Mouse (Mus musculus) forebrain, embryonic 15.5 days (tissue): ENCODE measurements at regions not wholly inside any gene's neighbourhood (a gene's known extent, or its start where the extent isn't known, plus 50 kb on each side); places are given as distances from the start of the nearest gene placed in this dataset.

ENCODE experiments used
- ATAC-seq: fragments of 200-750 bp; cut with Nextera tagmentation; replicated peaks from 2 replicates; pipeline ENCODE4 v1.8.0; 2017; ENCODE audit warnings: mild to moderate bottlenecking, moderate TSS enrichment, moderate library complexity
- H3K27ac ChIP-seq: fragments of 300-500 bp; sonication (generic); replicated peaks from 2 replicates; pipeline ENCODE4 v1.5.1; 2015; ENCODE audit warnings: mild to moderate bottlenecking, inconsistent platforms
- H3K27me3 ChIP-seq: fragments of 300-500 bp; sonication (generic); 2 replicates; pipeline ENCODE4 v1.6.1; 2015; ENCODE audit warnings: inconsistent platforms
- H3K36me3 ChIP-seq: fragments of 300-500 bp; sonication (generic); 2 replicates; pipeline ENCODE4 v1.6.1; 2015; ENCODE audit warnings: mild to moderate bottlenecking, inconsistent platforms
- H3K4me1 ChIP-seq: fragments of 300-500 bp; sonication (generic); 2 replicates; pipeline ENCODE4 v1.6.1; 2015; ENCODE audit warnings: inconsistent platforms
- H3K4me2 ChIP-seq: fragments of 300-500 bp; sonication (generic); replicated peaks from 2 replicates; pipeline ENCODE4 v1.6.1; 2015; ENCODE audit warnings: mild to moderate bottlenecking, inconsistent platforms
- H3K4me3 ChIP-seq: fragments of 300-500 bp; sonication (generic); 2 replicates; pipeline ENCODE4 v1.5.1; 2015; ENCODE audit warnings: mild to moderate bottlenecking, inconsistent platforms
- H3K9ac ChIP-seq: fragments of 300-500 bp; sonication (generic); replicated peaks from 2 replicates; pipeline ENCODE4 v1.6.1; 2015; ENCODE audit warnings: mild to moderate bottlenecking, inconsistent platforms
- H3K9me3 ChIP-seq: fragments of 300-500 bp; sonication (generic); 2 replicates; pipeline ENCODE4 v1.6.1; 2016; ENCODE audit warnings: inconsistent platforms
- WGBS: fragments of 180-500 bp; shearing (Covaris S2); methylation state at CpG from one replicate; pipeline ENCODE4 v1.1.7; 2015; ENCODE audit warnings: mixed read lengths; 5-methylcytosine and 5-hydroxymethylcytosine counted together

- no peak for ATAC-seq
- Histone ChIP-seq H3K27me3 (no peaks in the 10 kb centered on the region), H3K4me3 (no peak overlapping the region), H3K4me1 (no peaks in the 10 kb centered on the region), H3K4me2 (no peak overlapping the region), H3K9me3 (no peaks in the 10 kb centered on the region), H3K27ac (no peak overlapping the region), H3K36me3 (no peaks in the 10 kb centered on the region), H3K9ac (no peak overlapping the region)
- 89% methylated on average over 1 of the region's 1 CpGs for WGBS
Measured at GRCm38 (mm10) chr1:94642296-94642695, 589.9 kb upstream of the Pdcd1 start.

GRCm38 (mm10) chr1:94658218-94658617, 605.9 kb upstream of the Pdcd1 start:
- no peak overlapping the region for H3K4me3 ChIP-seq
- no peaks in the 10 kb centered on the region for H3K36me3 ChIP-seq
- H3K27ac ChIP-seq: no peak overlapping the region
- H3K9ac ChIP-seq: no peak overlapping the region
- ATAC-seq: no peak
- H3K4me2 ChIP-seq: no peak overlapping the region
- no peaks in the 10 kb centered on the region for H3K4me1 ChIP-seq
- no peaks in the 10 kb centered on the region for H3K27me3 ChIP-seq
- H3K9me3 ChIP-seq: no peaks in the 10 kb centered on the region

DNA sequence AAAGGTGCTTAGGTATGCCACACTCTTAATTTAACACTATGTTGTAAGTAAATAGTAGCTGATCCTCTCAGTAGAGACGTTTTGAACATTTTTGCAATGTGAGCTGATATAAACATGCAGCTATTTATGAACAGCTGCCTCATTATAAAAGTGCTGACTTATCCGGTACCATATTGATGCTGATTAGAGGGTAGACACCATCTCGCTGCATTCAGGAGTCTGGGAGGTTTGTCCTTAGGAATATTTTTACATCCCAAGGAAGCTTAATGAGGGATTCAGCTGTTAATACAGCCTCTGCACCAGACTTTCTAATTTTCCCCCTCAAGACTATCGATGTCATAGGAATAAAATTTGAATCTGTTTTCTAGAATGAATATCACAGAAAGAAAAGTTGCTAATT, 619.3 kb upstream of the Pdcd1 start:
- no peak overlapping the region for H3K9ac ChIP-seq
- 41% methylated on average over 4 of the region's 4 CpGs for WGBS

DNA sequence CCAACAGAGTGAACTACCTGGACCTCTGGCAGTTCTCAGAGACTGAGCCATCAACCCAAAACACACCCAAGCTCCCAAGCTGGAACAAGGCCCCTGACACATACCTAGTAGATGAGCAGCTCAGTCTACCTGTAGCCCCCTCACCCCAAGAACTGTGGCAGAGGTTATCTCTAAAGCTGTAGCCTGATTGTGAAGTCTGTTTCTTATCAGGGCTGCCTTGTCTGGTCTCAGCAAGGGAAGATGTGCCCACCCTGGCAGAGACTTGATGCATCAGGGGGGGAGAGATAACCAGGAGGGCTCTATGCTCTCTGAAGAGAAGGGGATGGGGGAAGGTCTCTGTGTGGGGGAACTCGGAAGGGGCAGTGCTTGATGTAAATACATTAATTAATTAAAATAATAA, 612.9 kb upstream of the Fam174a start:
- WGBS: 84% methylated on average over 1 of the region's 1 CpGs
- Histone ChIP-seq H3K27ac (no peak overlapping the region), H3K9me3 (no peaks in the 10 kb centered on the region), H3K4me3 (no peak overlapping the region), H3K27me3 (no peaks in the 10 kb centered on the region), H3K36me3 (no peaks in the 10 kb centered on the region), H3K4me2 (no peak overlapping the region), H3K9ac (no peak overlapping the region), H3K4me1 (no peaks in the 10 kb centered on the region)
- no peak for ATAC-seq

More for the DNA sequence above, 619.3 kb upstream of the Pdcd1 start:
- Histone ChIP-seq H3K9me3 (no peaks in the 10 kb centered on the region), H3K36me3 (no peaks in the 10 kb centered on the region), H3K27ac (no peak overlapping the region), H3K4me3 (no peak overlapping the region), H3K4me1 (no peaks in the 10 kb centered on the region), H3K4me2 (no peak overlapping the region), H3K27me3 (no peaks in the 10 kb centered on the region)
- peak; percentile 84 for ATAC-seq

DNA sequence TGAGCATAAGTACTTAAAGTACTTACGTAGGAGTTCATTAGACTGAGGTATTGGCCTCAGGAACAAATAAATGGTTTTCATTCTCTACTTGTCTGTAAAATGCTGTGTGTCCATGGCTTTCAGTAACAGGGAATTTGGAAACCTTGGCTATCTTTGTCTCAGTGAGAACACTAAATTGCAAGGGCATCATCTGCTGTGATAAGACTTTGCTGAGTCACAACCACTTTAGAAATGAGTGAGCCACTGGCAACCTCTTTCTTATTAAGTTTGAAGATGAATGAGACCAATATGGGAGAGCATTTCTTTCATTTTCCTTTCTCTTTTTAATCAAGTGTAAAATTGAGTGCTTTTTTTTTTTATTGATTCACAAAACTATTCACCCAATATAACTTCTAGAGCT, 611.7 kb upstream of the Fam174a start:
- no peak overlapping the region for H3K4me2 ChIP-seq
- no peaks in the 10 kb centered on the region for H3K4me1 ChIP-seq
- H3K27ac ChIP-seq: no peak overlapping the region
- no peaks in the 10 kb centered on the region for H3K27me3 ChIP-seq
- 100% methylated on average over 1 of the region's 1 CpGs for WGBS
- H3K9ac ChIP-seq: no peak overlapping the region
- H3K36me3 ChIP-seq: no peaks in the 10 kb centered on the region
- no peak overlapping the region for H3K4me3 ChIP-seq
- H3K9me3 ChIP-seq: no peaks in the 10 kb centered on the region
- no peak for ATAC-seq

GRCm38 (mm10) chr1:94712812-94713211, 600.6 kb upstream of the Fam174a start:
- H3K36me3 ChIP-seq: no peaks in the 10 kb centered on the region
- no peaks in the 10 kb centered on the region for H3K27me3 ChIP-seq
- no peaks in the 10 kb centered on the region for H3K4me1 ChIP-seq
- no peak for ATAC-seq
- H3K9ac ChIP-seq: no peak overlapping the region
- 14% methylated on average over 5 of the region's 5 CpGs for WGBS
- H3K27ac ChIP-seq: no peak overlapping the region
- H3K4me2 ChIP-seq: no peak overlapping the region
- no peak overlapping the region for H3K4me3 ChIP-seq
- no peaks in the 10 kb centered on the region for H3K9me3 ChIP-seq

DNA sequence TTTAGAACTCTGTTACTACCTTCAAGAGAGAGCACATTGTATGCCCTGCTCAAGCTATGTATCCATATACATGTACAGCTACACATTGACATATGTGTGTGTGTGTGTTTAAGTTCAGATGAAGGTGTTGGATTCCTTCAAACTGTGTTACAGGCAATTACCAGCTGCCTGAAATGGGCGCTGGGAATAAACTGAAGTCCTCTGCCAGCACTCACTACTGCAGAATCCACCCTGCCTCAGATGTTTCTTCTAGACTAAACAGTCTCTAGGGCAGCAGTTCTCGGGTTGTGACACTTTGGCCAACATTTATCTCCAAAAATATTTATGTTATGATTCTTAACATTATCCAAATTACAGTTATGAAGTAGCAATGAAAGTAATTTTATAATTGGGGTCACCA, 595.7 kb upstream of the Fam174a start:
- H3K36me3 ChIP-seq: no peaks in the 10 kb centered on the region
- H3K4me1 ChIP-seq: no peaks in the 10 kb centered on the region
- H3K4me3 ChIP-seq: no peak overlapping the region
- no peak overlapping the region for H3K9ac ChIP-seq
- H3K4me2 ChIP-seq: no peak overlapping the region
- ATAC-seq: no peak
- H3K27me3 ChIP-seq: no peaks in the 10 kb centered on the region
- no peak overlapping the region for H3K27ac ChIP-seq
- H3K9me3 ChIP-seq: no peaks in the 10 kb centered on the region
- 86% methylated on average over 2 of the region's 2 CpGs for WGBS

DNA sequence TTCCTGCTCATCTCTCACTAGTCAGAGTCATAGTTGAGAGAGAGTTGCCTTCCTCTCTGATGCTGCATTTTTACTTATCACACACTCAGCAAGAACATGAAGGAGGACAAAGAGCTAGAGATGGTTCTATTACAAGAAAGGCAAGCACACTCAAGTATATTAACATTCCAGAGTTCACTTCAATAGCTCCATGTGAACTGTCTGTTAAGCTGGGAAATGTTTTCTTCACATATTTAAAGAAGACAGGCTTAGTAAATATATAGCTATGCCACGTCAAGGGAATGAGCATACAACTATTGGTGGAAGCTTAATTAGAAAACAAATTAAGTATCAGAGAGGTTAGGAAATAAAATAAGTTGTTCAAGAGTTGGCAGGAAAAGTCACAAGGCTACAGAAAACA, 559.9 kb upstream of the Fam174a start:
- Histone ChIP-seq H3K4me3 (no peak overlapping the region), H3K4me1 (no peaks in the 10 kb centered on the region), H3K27ac (no peak overlapping the region), H3K27me3 (no peaks in the 10 kb centered on the region), H3K4me2 (no peak overlapping the region), H3K9me3 (no peaks in the 10 kb centered on the region), H3K36me3 (no peaks in the 10 kb centered on the region), H3K9ac (no peak overlapping the region)
- WGBS: 44% methylated on average over 1 of the region's 1 CpGs
- no peak for ATAC-seq

DNA sequence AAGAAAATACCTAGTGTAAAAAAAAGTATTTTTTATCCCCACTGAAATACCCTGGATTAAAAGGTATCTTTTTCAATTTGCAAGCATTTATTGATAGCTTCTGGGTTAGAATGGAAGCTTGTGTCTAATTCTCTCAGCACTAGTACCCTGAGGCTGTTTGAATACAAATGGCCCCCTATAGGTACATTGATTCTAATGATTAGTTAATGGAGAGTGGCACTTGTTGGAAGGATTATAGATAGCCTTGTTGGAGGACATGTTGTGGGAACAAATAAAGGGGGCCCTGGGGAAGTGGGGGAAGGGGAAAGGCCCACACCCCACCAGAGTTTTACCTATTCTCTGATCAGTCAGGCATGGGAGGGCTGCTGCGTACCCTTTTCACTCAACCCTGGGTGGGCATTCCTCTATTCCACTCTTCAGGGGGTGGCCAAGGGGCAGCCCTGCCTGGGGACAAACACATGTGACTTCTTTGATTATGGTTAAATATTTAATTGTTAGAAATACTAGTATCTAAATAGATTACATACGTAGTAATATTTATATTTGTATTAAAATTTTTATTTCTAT, 524.3 kb upstream of the Fam174a start:
- Histone ChIP-seq H3K9ac (no peak overlapping the region), H3K27ac (no peak overlapping the region), H3K36me3 (no peaks in the 10 kb centered on the region), H3K4me3 (no peak overlapping the region), H3K27me3 (no peaks in the 10 kb centered on the region), H3K4me1 (no peaks in the 10 kb centered on the region), H3K9me3 (no peaks in the 10 kb centered on the region), H3K4me2 (no peak overlapping the region)
- 46% methylated on average over 2 of the region's 2 CpGs for WGBS
- ATAC-seq: no peak

GRCm38 (mm10) chr1:94790604-94791003, 522.8 kb upstream of the Fam174a start:
- H3K9me3 ChIP-seq: no peaks in the 10 kb centered on the region
- WGBS: 48% methylated on average over 7 of the region's 7 CpGs
- no peak overlapping the region for H3K9ac ChIP-seq
- H3K4me2 ChIP-seq: no peak overlapping the region
- H3K36me3 ChIP-seq: no peaks in the 10 kb centered on the region
- no peak overlapping the region for H3K27ac ChIP-seq
- ATAC-seq: no peak
- H3K4me1 ChIP-seq: no peaks in the 10 kb centered on the region
- H3K27me3 ChIP-seq: no peaks in the 10 kb centered on the region
- no peak overlapping the region for H3K4me3 ChIP-seq

GRCm38 (mm10) chr1:94791052-94791451, 522.4 kb upstream of the Fam174a start:
- H3K4me2 ChIP-seq: no peak overlapping the region
- ATAC-seq: no peak

GRCm38 (mm10) chr1:94796028-94796427, 517.4 kb upstream of the Fam174a start:
- Histone ChIP-seq H3K27me3 (no peaks in the 10 kb centered on the region), H3K4me2 (no peak overlapping the region), H3K4me3 (no peak overlapping the region), H3K27ac (no peak overlapping the region), H3K9ac (no peak overlapping the region), H3K36me3 (no peaks in the 10 kb centered on the region), H3K9me3 (no peaks in the 10 kb centered on the region), H3K4me1 (no peaks in the 10 kb centered on the region)
- WGBS: 70% methylated on average over 1 of the region's 1 CpGs
- ATAC-seq: no peak

More at GRCm38 (mm10) chr1:94791052-94791451, 522.4 kb upstream of the Fam174a start:
- H3K4me1 ChIP-seq: no peaks in the 10 kb centered on the region
- H3K36me3 ChIP-seq: no peaks in the 10 kb centered on the region
- H3K27me3 ChIP-seq: no peaks in the 10 kb centered on the region
- no peak overlapping the region for H3K9ac ChIP-seq
- H3K27ac ChIP-seq: no peak overlapping the region
- no peak overlapping the region for H3K4me3 ChIP-seq
- 64% methylated on average over 6 of the region's 6 CpGs for WGBS
- H3K9me3 ChIP-seq: no peaks in the 10 kb centered on the region

GRCm38 (mm10) chr1:94803722-94804121, 509.7 kb upstream of the Fam174a start:
- H3K4me2 ChIP-seq: no peak overlapping the region
- no peak for ATAC-seq
- H3K4me1 ChIP-seq: no peaks in the 10 kb centered on the region
- H3K9me3 ChIP-seq: no peaks in the 10 kb centered on the region
- no peak overlapping the region for H3K9ac ChIP-seq
- no peaks in the 10 kb centered on the region for H3K36me3 ChIP-seq
- H3K27ac ChIP-seq: no peak overlapping the region
- H3K27me3 ChIP-seq: no peaks in the 10 kb centered on the region
- H3K4me3 ChIP-seq: no peak overlapping the region
